Mouse (Mus musculus): ENCODE data around the gene Vcan. TPM values are rescaled to one million over a fixed set of nuclear protein-coding genes. Genes with fewer than 3 reads are reported as not detected.

Vcan gene
- total RNA-seq, 2 experiments from 2014 or later: 34.6 to 39.0 TPM

DNA sequence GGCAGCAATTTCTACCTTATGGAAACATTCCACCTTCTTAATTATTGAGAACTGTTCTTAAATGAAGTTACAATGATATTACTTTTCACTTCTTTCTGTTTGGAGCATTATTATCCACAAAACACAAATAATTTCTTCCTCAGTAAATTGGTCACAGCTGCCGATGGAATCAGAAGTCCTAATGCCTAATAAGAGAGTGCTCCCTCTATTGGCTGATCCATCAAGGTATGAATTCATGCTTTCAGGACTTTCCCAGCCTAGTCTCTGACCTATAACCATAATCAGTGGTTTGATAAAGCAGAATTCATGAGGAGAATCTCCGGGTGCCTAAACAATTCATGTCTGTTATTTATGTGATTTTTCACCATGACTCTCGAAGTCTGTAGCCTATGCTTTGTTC is 123.2 kb downstream of the Vcan start:
- no peak for DNase-seq (ENCODE audit: low spot score in 2 of 2)

DNA sequence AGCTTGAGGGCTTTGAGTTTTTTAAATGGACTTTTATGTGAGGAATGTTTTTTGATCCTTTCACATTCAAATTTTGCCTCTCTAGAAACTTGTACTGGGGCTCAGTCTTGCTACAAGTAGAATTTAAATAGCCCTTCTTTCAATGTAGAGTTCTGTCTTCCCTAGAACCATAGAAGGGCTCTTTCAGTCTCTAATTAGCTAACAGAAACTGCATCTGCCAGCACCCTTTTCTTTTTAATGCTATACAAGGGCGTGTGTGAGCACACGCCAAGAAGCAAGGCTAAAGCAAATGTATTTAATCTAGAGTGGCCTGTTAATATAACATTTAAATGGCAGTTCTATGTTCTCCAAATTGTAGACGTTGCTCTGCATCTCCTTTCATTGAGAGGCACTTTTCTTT is 134.9 kb downstream of the Vcan start:
- peak in 1 of 2 experiments; percentile 41 for DNase-seq (ENCODE audit: low spot score in 2 of 2)

Other genes with a start within 250 kb of the Vcan start
- 10 to 100 TPM; 71.9 to 84.4 TPM for gene Hapln1, start 202.7 kb downstream of the Vcan start, total RNA-seq (2021)